Mouse (Mus musculus): Measurements from ENCODE around the gene Defb45. TPM values are rescaled to one million over a fixed set of nuclear protein-coding genes. Genes with fewer than 3 reads are reported as not detected.
A peak's percentile ranks its signal among the peaks of the same experiment; 100 is the strongest.

Gene Defb45
- polyA plus RNA-seq, 1 experiment from 2014 or later, result not detected

DNA sequence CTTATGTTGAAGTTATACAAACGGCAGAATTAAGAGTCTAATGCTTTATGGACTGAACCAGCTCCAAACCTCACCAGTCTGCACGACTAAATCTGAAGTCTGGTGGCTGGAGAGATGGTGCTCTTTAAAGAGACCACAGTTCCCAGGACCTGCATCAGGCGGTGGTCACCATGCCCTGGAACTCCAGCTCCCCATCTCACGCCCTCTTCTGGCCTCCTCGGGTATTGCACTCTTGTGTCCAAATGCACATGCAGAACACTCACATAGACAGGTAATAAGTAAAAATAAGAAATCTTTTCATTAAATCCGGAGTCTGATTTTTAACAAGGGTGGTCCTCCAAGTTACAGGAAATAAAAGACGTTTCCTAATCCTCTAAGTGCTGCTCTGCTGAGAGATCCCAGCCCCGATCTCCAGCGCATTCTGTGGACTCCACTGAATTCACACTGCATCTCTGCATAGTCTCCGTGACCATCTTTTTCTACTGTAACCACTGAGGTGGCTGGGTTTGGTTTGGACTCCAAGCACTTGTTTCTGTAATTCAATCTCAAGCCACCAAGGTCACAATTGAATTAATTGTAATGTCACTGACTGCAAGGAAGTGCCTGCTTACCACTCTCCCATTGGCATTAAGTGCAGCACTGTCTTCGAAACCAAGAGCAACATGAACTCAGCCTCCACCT lies 26.9 kb downstream of the Defb45 start, which contains the start of gene Defb21:
Gene Defb21, plus strand, starts transcription at position 631 of the 681 bp plus-strand sequence.
- no peaks in the 10 kb centered on the region for H3K4me1 ChIP-seq (replicated peaks; ENCODE audit: control insufficient read depth, insufficient read depth, low read length)
- no peak within 1 kb of the TSS for H3K9ac ChIP-seq (ENCODE audit: low read length)
- DNase-seq (ENCODE audit: low spot score) (peak; percentile 56), ATAC-seq (replicated peaks; ENCODE audit: low FRiP score) (no peak)
- H3K27me3 ChIP-seq (ENCODE audit: control insufficient read depth, insufficient read depth, low read length), result no peaks in the 10 kb centered on the region
- H3K9me3 ChIP-seq (ENCODE audit: control insufficient read depth, low read length), result no peaks in the 10 kb centered on the region
- 61% methylated on average over 11 of the region's 11 CpGs for WGBS
- H3K4me3 ChIP-seq (ENCODE audit: low read depth, low read length), result no peak within 1 kb of the TSS
- H3K36me3 ChIP-seq (ENCODE audit: control insufficient read depth, insufficient read depth, low read length), result no peaks in the 10 kb centered on the region
- no peak within 1 kb of the TSS for H3K27ac ChIP-seq (ENCODE audit: low read depth, low read length)
- no peak within 1 kb of the TSS for H3K4me2 ChIP-seq (ENCODE audit: low read depth, low read length, severe bottlenecking)

DNA sequence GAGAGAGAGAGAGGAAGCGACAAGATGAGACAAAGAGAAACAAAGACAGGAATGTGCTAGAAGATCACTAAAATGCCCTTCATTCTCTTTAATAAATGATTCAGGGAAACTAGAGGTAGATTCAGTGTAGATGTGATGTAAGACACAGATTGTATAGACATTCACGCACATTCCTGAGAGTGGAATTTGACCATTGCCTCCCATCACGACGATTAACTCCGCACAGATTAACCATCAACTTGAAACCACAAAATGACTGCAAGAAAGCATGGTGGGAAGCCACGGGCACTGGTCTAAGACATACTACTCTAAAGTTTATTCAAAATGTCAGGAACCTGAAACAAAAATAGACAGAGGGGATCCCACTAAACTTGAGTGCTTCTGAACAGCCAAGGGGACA lies 28.9 kb downstream of the Defb45 start:
- H3K4me3 ChIP-seq (ENCODE audit: low read depth, low read length), result no peak overlapping the region
- H3K36me3 ChIP-seq (ENCODE audit: control insufficient read depth, insufficient read depth, low read length), result no peaks in the 10 kb centered on the region
- H3K4me2 ChIP-seq (ENCODE audit: low read depth, low read length, severe bottlenecking), result no peak overlapping the region
- H3K9ac ChIP-seq (ENCODE audit: low read length), result no peak overlapping the region
- H3K27me3 ChIP-seq (ENCODE audit: control insufficient read depth, insufficient read depth, low read length), result no peaks in the 10 kb centered on the region
- H3K9me3 ChIP-seq (ENCODE audit: control insufficient read depth, low read length), result no peaks in the 10 kb centered on the region
- WGBS, result 84% methylated on average over 6 of the region's 6 CpGs
- no peak overlapping the region for H3K27ac ChIP-seq (ENCODE audit: low read depth, low read length)
- DNase-seq (ENCODE audit: low spot score) (no peak), ATAC-seq (replicated peaks; ENCODE audit: low FRiP score) (no peak)
- H3K4me1 ChIP-seq (replicated peaks; ENCODE audit: control insufficient read depth, insufficient read depth, low read length), result no peaks in the 10 kb centered on the region

DNA sequence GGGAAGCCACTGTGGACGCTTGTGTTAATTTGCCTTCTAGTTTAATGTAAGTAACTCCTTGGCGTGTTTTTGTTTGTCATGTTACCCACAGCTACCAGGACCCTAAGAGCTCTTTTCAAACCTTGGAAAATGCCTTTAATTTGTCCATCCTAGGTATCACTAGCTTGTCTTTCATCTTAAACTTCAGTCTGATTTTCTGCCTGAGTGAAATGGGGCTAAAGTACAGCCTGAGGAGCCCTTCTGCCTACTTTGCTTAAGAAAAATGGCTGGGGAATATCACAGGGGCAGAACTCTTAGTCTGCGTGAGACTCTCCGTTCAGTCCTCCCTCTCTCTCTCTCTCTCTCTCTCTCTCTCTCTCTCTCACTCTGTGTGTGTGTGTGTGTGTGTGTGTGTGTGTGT lies 29.3 kb downstream of the Defb45 start:
- 83% methylated on average over 4 of the region's 4 CpGs for WGBS
- ATAC-seq (replicated peaks; ENCODE audit: low FRiP score), result no peak
- H3K27ac ChIP-seq (ENCODE audit: low read depth, low read length), result no peak overlapping the region
- H3K9me3 ChIP-seq (ENCODE audit: control insufficient read depth, low read length), result no peaks in the 10 kb centered on the region
- no peaks in the 10 kb centered on the region for H3K36me3 ChIP-seq (ENCODE audit: control insufficient read depth, insufficient read depth, low read length)
- H3K27me3 ChIP-seq (ENCODE audit: control insufficient read depth, insufficient read depth, low read length), result no peaks in the 10 kb centered on the region
- DNase-seq (ENCODE audit: low spot score), result no peak
- H3K9ac ChIP-seq (ENCODE audit: low read length), result no peak overlapping the region
- no peak overlapping the region for H3K4me3 ChIP-seq (ENCODE audit: low read depth, low read length)
- no peak overlapping the region for H3K4me2 ChIP-seq (ENCODE audit: low read depth, low read length, severe bottlenecking)
- no peaks in the 10 kb centered on the region for H3K4me1 ChIP-seq (replicated peaks; ENCODE audit: control insufficient read depth, insufficient read depth, low read length)

DNA sequence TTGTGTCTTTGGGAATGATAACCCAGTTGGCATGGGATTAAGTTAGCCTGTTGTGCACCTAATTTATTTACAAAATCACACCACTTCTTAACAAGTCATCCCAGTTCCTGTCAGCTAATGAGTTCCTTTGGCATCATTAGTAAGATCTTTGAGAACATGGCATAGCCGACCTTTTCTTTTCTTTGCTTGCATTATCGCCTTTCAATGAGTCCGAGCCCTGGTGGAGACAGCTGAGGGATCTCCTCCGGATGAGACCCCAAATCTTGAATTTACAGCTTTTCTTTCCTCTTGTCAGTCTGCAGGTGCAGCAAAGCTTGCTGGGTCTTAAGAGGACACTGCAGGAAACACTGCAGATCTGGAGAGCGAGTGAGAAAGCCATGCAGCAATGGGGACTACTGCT lies 30.2 kb downstream of the Defb45 start, which contains the start of gene Gm17416:
Gene Gm17416, plus strand, starts transcription at position 301 of the 400 bp plus-strand sequence.
- Histone ChIP-seq H3K9ac (ENCODE audit: low read length) (no peak within 1 kb of the TSS), H3K27ac (ENCODE audit: low read depth, low read length) (no peak within 1 kb of the TSS), H3K4me2 (ENCODE audit: low read depth, low read length, severe bottlenecking) (no peak within 1 kb of the TSS), H3K4me1 (replicated peaks; ENCODE audit: control insufficient read depth, insufficient read depth, low read length) (no peaks in the 10 kb centered on the region), H3K9me3 (ENCODE audit: control insufficient read depth, low read length) (no peaks in the 10 kb centered on the region), H3K36me3 (ENCODE audit: control insufficient read depth, insufficient read depth, low read length) (no peaks in the 10 kb centered on the region), H3K4me3 (ENCODE audit: low read depth, low read length) (no peak within 1 kb of the TSS), H3K27me3 (ENCODE audit: control insufficient read depth, insufficient read depth, low read length) (no peaks in the 10 kb centered on the region)
- ATAC-seq (replicated peaks; ENCODE audit: low FRiP score) (no peak), DNase-seq (ENCODE audit: low spot score) (no peak)
- WGBS, result 85% methylated on average over 5 of the region's 5 CpGs

DNA sequence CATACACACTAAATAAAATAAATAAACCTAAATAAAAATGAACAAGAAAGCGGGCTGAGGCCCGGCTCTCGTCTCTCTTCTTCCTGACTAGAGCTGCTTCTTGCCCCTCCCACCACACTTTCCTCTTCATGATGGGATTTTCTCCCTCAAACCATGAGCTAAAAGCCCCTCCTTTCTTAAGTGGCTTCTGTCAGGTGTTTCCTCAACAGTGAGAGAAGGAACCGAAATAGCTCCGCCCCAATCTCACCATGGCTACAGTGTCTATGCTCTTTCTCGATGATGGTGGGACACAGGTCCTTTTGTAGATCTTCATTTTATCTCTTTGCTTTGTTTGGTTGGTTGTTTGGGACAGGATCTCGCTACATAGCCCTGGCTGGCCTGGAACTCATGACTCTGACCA lies 42.5 kb downstream of the Defb45 start:
- Histone ChIP-seq H3K4me3 (ENCODE audit: low read depth, low read length) (no peak overlapping the region), H3K27ac (ENCODE audit: low read depth, low read length) (no peak overlapping the region), H3K4me2 (ENCODE audit: low read depth, low read length, severe bottlenecking) (no peak overlapping the region), H3K4me1 (replicated peaks; ENCODE audit: control insufficient read depth, insufficient read depth, low read length) (no peaks in the 10 kb centered on the region), H3K9me3 (ENCODE audit: control insufficient read depth, low read length) (no peaks in the 10 kb centered on the region), H3K36me3 (ENCODE audit: control insufficient read depth, insufficient read depth, low read length) (no peaks in the 10 kb centered on the region), H3K27me3 (ENCODE audit: control insufficient read depth, insufficient read depth, low read length) (no peaks in the 10 kb centered on the region), H3K9ac (ENCODE audit: low read length) (no peak overlapping the region)
- DNase-seq (ENCODE audit: low spot score) (no peak), ATAC-seq (replicated peaks; ENCODE audit: low FRiP score) (no peak)
- WGBS, result 88% methylated on average over 7 of the region's 7 CpGs

DNA sequence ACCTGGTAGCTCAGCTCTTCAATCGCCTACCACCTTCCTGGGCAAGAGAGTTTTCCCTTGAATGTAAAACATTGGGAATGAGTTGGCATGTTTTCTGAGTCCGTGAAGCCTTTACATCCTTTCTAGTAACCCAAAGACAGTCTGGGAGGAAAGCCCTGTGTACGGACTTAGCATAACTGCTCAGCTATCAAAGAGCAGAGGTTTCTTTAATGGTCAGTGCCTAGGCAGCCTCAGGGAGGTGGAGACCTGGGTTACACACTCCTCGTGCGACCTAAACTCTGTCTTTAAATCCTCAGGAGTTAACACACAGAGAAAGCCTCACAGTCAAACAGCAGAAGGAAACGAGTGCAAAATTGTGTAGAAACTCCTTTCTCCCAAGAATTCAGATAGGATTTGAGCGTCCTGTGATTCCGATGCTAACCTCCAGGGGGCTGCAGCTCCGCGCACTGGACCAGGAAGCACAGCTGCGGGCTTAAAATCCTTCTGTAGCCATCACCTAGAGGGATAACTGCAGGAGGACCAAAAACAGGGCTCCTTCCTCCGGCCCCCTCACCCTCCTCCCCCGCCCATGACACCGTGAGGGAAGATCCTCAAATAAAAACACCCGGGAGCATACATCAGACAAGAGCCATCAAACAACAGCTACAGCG lies 45.3 kb downstream of the Defb45 start:
- no peak overlapping the region for H3K9ac ChIP-seq (ENCODE audit: low read length)
- no peak for ATAC-seq (replicated peaks; ENCODE audit: low FRiP score)

DNA sequence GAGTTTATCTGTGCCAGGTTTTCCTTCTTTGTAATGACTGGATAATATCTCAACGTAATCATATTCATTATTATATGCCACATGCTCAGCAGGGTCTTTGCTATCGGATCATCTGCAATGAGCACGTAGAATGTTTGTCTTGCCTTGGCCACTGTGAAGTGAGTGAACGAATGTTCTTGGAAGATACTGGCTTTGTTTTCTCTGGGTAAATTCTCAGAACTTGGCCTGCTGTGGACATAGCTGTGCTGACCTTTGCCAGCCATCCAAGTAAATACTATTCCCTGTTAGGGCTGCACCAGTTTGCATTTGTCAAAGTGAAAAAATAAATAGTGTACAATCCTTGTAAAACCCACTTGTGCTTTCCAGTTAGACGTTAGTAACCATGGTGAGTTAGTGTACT lies 51.1 kb downstream of the Defb45 start:
- H3K4me3 ChIP-seq (ENCODE audit: low read depth, low read length), result no peak overlapping the region
- H3K4me2 ChIP-seq (ENCODE audit: low read depth, low read length, severe bottlenecking), result no peak overlapping the region
- 85% methylated on average over 5 of the region's 5 CpGs for WGBS
- H3K27me3 ChIP-seq (ENCODE audit: control insufficient read depth, insufficient read depth, low read length), result no peaks in the 10 kb centered on the region
- H3K36me3 ChIP-seq (ENCODE audit: control insufficient read depth, insufficient read depth, low read length), result no peaks in the 10 kb centered on the region
- H3K4me1 ChIP-seq (replicated peaks; ENCODE audit: control insufficient read depth, insufficient read depth, low read length), result no peaks in the 10 kb centered on the region
- H3K9ac ChIP-seq (ENCODE audit: low read length), result no peak overlapping the region
- H3K27ac ChIP-seq (ENCODE audit: low read depth, low read length), result no peak overlapping the region
- H3K9me3 ChIP-seq (ENCODE audit: control insufficient read depth, low read length), result no peaks in the 10 kb centered on the region
- ATAC-seq (replicated peaks; ENCODE audit: low FRiP score) (no peak), DNase-seq (ENCODE audit: low spot score) (no peak)

More for the DNA sequence above, 45.3 kb downstream of the Defb45 start:
- Histone ChIP-seq H3K4me3 (ENCODE audit: low read depth, low read length) (no peak overlapping the region), H3K4me2 (ENCODE audit: low read depth, low read length, severe bottlenecking) (peak overlapping the region; percentile 28; the same call in 1 of the 2 replicates), H3K9me3 (ENCODE audit: control insufficient read depth, low read length) (no peaks in the 10 kb centered on the region), H3K36me3 (ENCODE audit: control insufficient read depth, insufficient read depth, low read length) (no peaks in the 10 kb centered on the region), H3K4me1 (replicated peaks; ENCODE audit: control insufficient read depth, insufficient read depth, low read length) (no peaks in the 10 kb centered on the region), H3K27me3 (ENCODE audit: control insufficient read depth, insufficient read depth, low read length) (no peaks in the 10 kb centered on the region), H3K27ac (ENCODE audit: low read depth, low read length) (no peak overlapping the region)
- 14% methylated on average over 16 of the region's 16 CpGs for WGBS
- peak; percentile 82 for DNase-seq (ENCODE audit: low spot score)

DNA sequence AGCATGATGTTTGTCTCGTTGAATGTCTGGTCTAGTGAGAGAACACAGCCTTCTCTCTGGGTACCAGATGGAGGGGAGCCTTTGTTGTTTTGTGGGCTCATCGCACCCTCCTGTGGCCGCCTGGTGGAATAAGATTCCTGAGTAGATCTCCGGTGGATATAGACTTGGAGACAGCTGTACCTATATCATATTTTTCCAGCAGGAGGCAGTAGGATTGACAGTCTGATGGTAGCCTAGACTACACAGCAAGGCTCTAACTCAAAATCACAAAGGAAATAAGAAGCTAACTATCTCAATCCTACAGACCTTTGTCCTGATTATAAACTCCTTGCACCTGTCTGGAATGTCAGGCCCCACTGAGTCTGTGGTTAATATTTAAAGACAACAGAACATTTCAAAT lies 54.5 kb downstream of the Defb45 start:
- WGBS, result 30% methylated on average over 4 of the region's 4 CpGs
- DNase-seq (ENCODE audit: low spot score), result peak; percentile 65

DNA sequence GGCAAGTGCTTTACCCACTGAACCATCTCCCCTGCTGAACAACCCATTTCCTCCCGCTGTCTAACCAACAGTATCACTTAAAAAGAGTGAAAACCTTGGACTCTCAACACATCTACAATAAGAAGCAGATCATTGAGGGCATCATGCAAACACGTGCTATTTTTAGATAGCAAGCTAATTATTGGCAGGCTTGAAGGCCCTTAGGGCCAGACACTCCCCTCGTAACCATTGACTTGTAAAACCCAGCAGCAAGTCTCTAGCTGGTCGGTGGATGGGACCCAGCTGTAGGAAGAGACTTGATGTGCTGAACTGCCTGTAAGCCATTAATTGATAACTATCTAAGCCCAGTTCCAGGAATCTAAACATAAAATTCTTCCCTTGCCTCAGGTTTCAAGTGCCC lies 55.7 kb downstream of the Defb45 start:
- Histone ChIP-seq H3K9me3 (ENCODE audit: control insufficient read depth, low read length) (no peaks in the 10 kb centered on the region), H3K36me3 (ENCODE audit: control insufficient read depth, insufficient read depth, low read length) (no peaks in the 10 kb centered on the region), H3K27me3 (ENCODE audit: control insufficient read depth, insufficient read depth, low read length) (no peaks in the 10 kb centered on the region), H3K4me2 (ENCODE audit: low read depth, low read length, severe bottlenecking) (no peak overlapping the region), H3K27ac (ENCODE audit: low read depth, low read length) (no peak overlapping the region), H3K9ac (ENCODE audit: low read length) (no peak overlapping the region), H3K4me1 (replicated peaks; ENCODE audit: control insufficient read depth, insufficient read depth, low read length) (no peaks in the 10 kb centered on the region), H3K4me3 (ENCODE audit: low read depth, low read length) (no peak overlapping the region)
- ATAC-seq (replicated peaks; ENCODE audit: low FRiP score) (no peak), DNase-seq (ENCODE audit: low spot score) (no peak)
- 88% methylated on average over 4 of the region's 4 CpGs for WGBS

More for the DNA sequence above, 54.5 kb downstream of the Defb45 start:
- Histone ChIP-seq H3K4me1 (replicated peaks; ENCODE audit: control insufficient read depth, insufficient read depth, low read length) (no peaks in the 10 kb centered on the region), H3K9me3 (ENCODE audit: control insufficient read depth, low read length) (no peaks in the 10 kb centered on the region), H3K27ac (ENCODE audit: low read depth, low read length) (no peak overlapping the region), H3K27me3 (ENCODE audit: control insufficient read depth, insufficient read depth, low read length) (no peaks in the 10 kb centered on the region), H3K36me3 (ENCODE audit: control insufficient read depth, insufficient read depth, low read length) (no peaks in the 10 kb centered on the region), H3K4me2 (ENCODE audit: low read depth, low read length, severe bottlenecking) (no peak overlapping the region), H3K9ac (ENCODE audit: low read length) (no peak overlapping the region), H3K4me3 (ENCODE audit: low read depth, low read length) (no peak overlapping the region)
- no peak for ATAC-seq (replicated peaks; ENCODE audit: low FRiP score)

Data from forebrain, embryonic 11.5 days (tissue).